Mouse (Mus musculus) CH12.LX (cell line): Measurements from ENCODE around the gene Lmna. TPM values are rescaled to one million over a fixed set of nuclear protein-coding genes. Genes with fewer than 3 reads are reported as not detected.

Source experiments
- DNase-seq: peaks from one replicate; pipeline ENCODE4 v3.0.0-alpha.2; 2013; ENCODE audit errors: extremely low read depth
- H3K27ac ChIP-seq: 2 replicates; pipeline ENCODE4 v1.5.1; 2012; ENCODE audit warnings: low read depth, mild to moderate bottlenecking, control low read depth, moderate library complexity; ENCODE audit not compliant: insufficient read depth
- H3K27me3 ChIP-seq: replicated peaks from 2 replicates; pipeline ENCODE3; 2012; ENCODE audit warnings: inconsistent platforms
- H3K36me3 ChIP-seq, 2 experiments: replicated peaks in 1 of 2; 2 replicates each; pipeline versions ENCODE3 to v1.6.1; 2012; ENCODE audit warnings: inconsistent platforms in 1 of 2, low read length in 1 of 2, mild to moderate bottlenecking in 1 of 2, mixed read lengths in 1 of 2, moderate library complexity in 1 of 2; ENCODE audit not compliant: control insufficient read depth in 1 of 2, insufficient read depth in 1 of 2
- H3K4me1 ChIP-seq, 2 experiments: 2 replicates each; pipeline ENCODE4 v1.6.1; 2012; ENCODE audit warnings: inconsistent platforms in 1 of 2, moderate library complexity in 1 of 2; ENCODE audit not compliant: insufficient read depth in 2 of 2, control insufficient read depth in 1 of 2
- H3K4me2 ChIP-seq: 2 replicates; pipeline ENCODE4 v1.6.1; 2012; ENCODE audit warnings: low read depth, mild to moderate bottlenecking, control low read depth; ENCODE audit not compliant: poor library complexity, insufficient read depth, severe bottlenecking
- H3K4me3 ChIP-seq, 3 experiments: fragments of 150-350 bp in 1 of 3; sonication (generic) in 1 of 3; replicated peaks in 1 of 3; 2 replicates each; pipeline versions ENCODE3 to v1.5.1; 2011 to 2012; ENCODE audit warnings: low read depth in 2 of 3, low read length in 2 of 3, mild to moderate bottlenecking in 2 of 3, moderate library complexity in 2 of 3, control low read depth in 1 of 3, improper control_type of control experiment in 1 of 3, inconsistent platforms in 1 of 3, mixed read lengths in 1 of 3; ENCODE audit not compliant: poor library complexity in 1 of 3
- H3K79me2 ChIP-seq: replicated peaks from 2 replicates; pipeline ENCODE4 v1.6.1; 2012; ENCODE audit warnings: mild to moderate bottlenecking, moderate library complexity; ENCODE audit not compliant: control insufficient read depth, poor library complexity, insufficient read depth, severe bottlenecking; ENCODE audit errors: extremely low read depth
- H3K9ac ChIP-seq: 2 replicates; pipeline ENCODE4 v1.6.1; 2012; ENCODE audit warnings: low read depth, mild to moderate bottlenecking, control low read depth, moderate library complexity; ENCODE audit not compliant: insufficient read depth
- H3K9me3 ChIP-seq: replicated peaks from 2 replicates; pipeline ENCODE3; 2012; ENCODE audit warnings: low read length, inconsistent platforms, mixed read lengths
- BHLHE40 ChIP-seq: IDR thresholded peaks from 2 replicates; pipeline ENCODE4 v1.6.1; 2011; ENCODE audit warnings: mild to moderate bottlenecking, low read depth, low read length, improper control_type of control experiment
- CHD1 ChIP-seq: IDR thresholded peaks from 2 replicates; pipeline ENCODE4 v1.6.1; 2012; ENCODE audit warnings: low read depth, low read length, improper control_type of control experiment, inconsistent platforms
- CHD2 ChIP-seq: IDR thresholded peaks from 2 replicates; pipeline ENCODE4 v1.6.1; 2011; ENCODE audit warnings: low read length, improper control_type of control experiment
- E2F4 ChIP-seq: IDR thresholded peaks from 2 replicates; pipeline ENCODE4 v1.6.1; 2011; ENCODE audit warnings: low read depth, low read length, improper control_type of control experiment; ENCODE audit not compliant: insufficient replicate concordance
- ELF1 ChIP-seq: IDR thresholded peaks from 2 replicates; pipeline ENCODE4 v1.6.1; 2014; ENCODE audit warnings: low read depth, mild to moderate bottlenecking, inconsistent platforms, low read length, improper control_type of control experiment
- ETS1 ChIP-seq: conservative IDR thresholded peaks from 2 replicates; pipeline ENCODE4 v1.6.1; 2012; ENCODE audit warnings: low read depth, mild to moderate bottlenecking, inconsistent platforms, low read length, improper control_type of control experiment, moderate library complexity
- GABPA ChIP-seq: IDR thresholded peaks from 2 replicates; pipeline ENCODE4 v1.6.1; 2012; ENCODE audit warnings: low read depth, low read length, improper control_type of control experiment, inconsistent platforms; ENCODE audit not compliant: insufficient replicate concordance
- JUN ChIP-seq: IDR thresholded peaks from 2 replicates; pipeline ENCODE4 v1.6.1; 2011; ENCODE audit warnings: low read depth, mild to moderate bottlenecking, low read length, improper control_type of control experiment, moderate library complexity; ENCODE audit not compliant: insufficient read depth
- JUND ChIP-seq: conservative IDR thresholded peaks from 2 replicates; pipeline ENCODE4 v1.6.1; 2011; ENCODE audit warnings: low read depth, low read length, improper control_type of control experiment
- MAX ChIP-seq: IDR thresholded peaks from 2 replicates; pipeline ENCODE4 v1.6.1; 2011; ENCODE audit warnings: low read length, improper control_type of control experiment
- MEF2A ChIP-seq: IDR thresholded peaks from 2 replicates; pipeline ENCODE4 v1.6.1; 2014; ENCODE audit warnings: low read depth, mild to moderate bottlenecking, inconsistent platforms, low read length, improper control_type of control experiment, borderline replicate concordance
- MXI1 ChIP-seq: IDR thresholded peaks from 2 replicates; pipeline ENCODE4 v1.6.1; 2011; ENCODE audit warnings: mild to moderate bottlenecking, low read depth, low read length, improper control_type of control experiment
- MYC ChIP-seq: IDR thresholded peaks from 2 replicates; pipeline ENCODE4 v1.6.1; 2011; ENCODE audit warnings: low read depth, mild to moderate bottlenecking, improper control_type of control experiment, low read length
- NRF1 ChIP-seq: IDR thresholded peaks from 2 replicates; pipeline ENCODE4 v1.6.1; 2014; ENCODE audit warnings: low read depth, mild to moderate bottlenecking, inconsistent platforms, low read length, improper control_type of control experiment, moderate library complexity
- PAX5 ChIP-seq: IDR thresholded peaks from 2 replicates; pipeline ENCODE4 v1.6.1; 2012; ENCODE audit warnings: low read length, inconsistent platforms, mixed read lengths
- POLR2A ChIP-seq: IDR thresholded peaks from 2 replicates; pipeline ENCODE4 v1.6.1; 2011; ENCODE audit warnings: low read depth, mild to moderate bottlenecking, improper control_type of control experiment, low read length
- POLR2AphosphoS2 ChIP-seq: IDR thresholded peaks from 2 replicates; pipeline ENCODE4 v1.6.1; 2011; ENCODE audit warnings: low read depth, low read length, improper control_type of control experiment
- SMC3 ChIP-seq: IDR thresholded peaks from 2 replicates; pipeline ENCODE4 v1.6.1; 2011; ENCODE audit warnings: low read depth, low read length, improper control_type of control experiment
- TBP ChIP-seq: conservative IDR thresholded peaks from 2 replicates; pipeline ENCODE4 v1.6.1; 2011; ENCODE audit warnings: low read depth, low read length, improper control_type of control experiment
- USF2 ChIP-seq: conservative IDR thresholded peaks from 2 replicates; pipeline ENCODE4 v1.6.1; 2011; ENCODE audit warnings: low read depth, low read length, improper control_type of control experiment
- ZKSCAN1 ChIP-seq: IDR thresholded peaks from 2 replicates; pipeline ENCODE4 v1.6.1; 2012; ENCODE audit warnings: low read depth, inconsistent platforms, low read length, improper control_type of control experiment, borderline replicate concordance
- dilution Hi-C: fragments of 300-500 bp; cut with MboI; formaldehyde crosslinking; loops from 2 replicates; pipeline ENCODE4 v1.14.3; 2020; ENCODE audit warnings: low sequenced_read_pairs; ENCODE audit not compliant: extremely low pct_unique_long_range_greater_than_20kb, extremely low pct_ligation_motif_present
- in situ Hi-C: fragments of 300-500 bp; cut with MboI; formaldehyde crosslinking; loops from 3 replicates; pipeline ENCODE4 v1.14.3; 2019; ENCODE audit warnings: low sequenced_read_pairs, low pct_ligation_motif_present, low pct_unique_long_range_greater_than_20kb, mixed read lengths
- polyA plus RNA-seq: library from polyadenylated mRNA; unstranded; fragments of >175 nt; gene quantifications from 2 replicates; pipeline ENCODE4 v1.2.1, GENCODE M21; 2012; ENCODE audit warnings: low read depth; ENCODE audit not compliant: insufficient read length
- total RNA-seq, 2 experiments: library from RNA; depleted of rRNA; stranded (reverse); fragments of 300-350 nt in 1 of 2; fragments of >200 nt in 1 of 2; gene quantifications; 2 replicates each; pipeline ENCODE4 v1.2.3; 2012 to 2014

Lmna gene
- total and polyA plus RNA-seq, 3 experiments: 16.1 to 67.7 (median 17.2) TPM

GRCm38 (mm10) chr3:88440500-88441381 is 69.0 kb downstream of the Lmna start (continued):
- TF ChIP-seq USF2: peak; percentile 34; the same call in 1 of the 2 replicates
- TF ChIP-seq MYC: peak; percentile 96
- peak; percentile 95 for TF ChIP-seq MXI1
- TF ChIP-seq JUND: no peak

GRCm38 (mm10) chr3:88439582-88439981 is 70.2 kb downstream of the Lmna start:
- Histone ChIP-seq H3K4me3 (no peak overlapping the region), H3K27me3 (no peaks in the 10 kb centered on the region), H3K9me3 (no peaks in the 10 kb centered on the region), H3K36me3 (peaks cover 0 to 33% of the 10 kb centered on the region in 2 experiments), H3K27ac (no peak overlapping the region), H3K4me1 (peaks cover 0 to 23% of the 10 kb centered on the region in 2 experiments; a peak in 2 of 4 replicates), H3K79me2 (no peaks in the 10 kb centered on the region), H3K4me2 (no peak overlapping the region), H3K9ac (no peak overlapping the region)
- dilution Hi-C loops: no loop called here
- TF ChIP-seq CHD1: no peak
- TF ChIP-seq BHLHE40: no peak
- no peak for TF ChIP-seq PAX5
- TF ChIP-seq POLR2AphosphoS2: no peak
- no peak for TF ChIP-seq ZKSCAN1
- no peak for TF ChIP-seq MAX
- TF ChIP-seq SMC3: no peak
- no peak for TF ChIP-seq ELF1
- TF ChIP-seq GABPA: no peak
- no peak for TF ChIP-seq NRF1
- no peak for TF ChIP-seq ETS1
- no peak for TF ChIP-seq POLR2A
- TF ChIP-seq CHD2: no peak
- TF ChIP-seq JUN: no peak
- no peak for TF ChIP-seq E2F4
- TF ChIP-seq MEF2A: no peak
- TF ChIP-seq TBP: no peak
- no peak for TF ChIP-seq JUND
- in situ Hi-C loops: no loop called here
- DNase-seq: no peak
